Mouse (Mus musculus): ENCODE measurements around the gene Cox4i2.

Cox4i2 gene

DNA sequence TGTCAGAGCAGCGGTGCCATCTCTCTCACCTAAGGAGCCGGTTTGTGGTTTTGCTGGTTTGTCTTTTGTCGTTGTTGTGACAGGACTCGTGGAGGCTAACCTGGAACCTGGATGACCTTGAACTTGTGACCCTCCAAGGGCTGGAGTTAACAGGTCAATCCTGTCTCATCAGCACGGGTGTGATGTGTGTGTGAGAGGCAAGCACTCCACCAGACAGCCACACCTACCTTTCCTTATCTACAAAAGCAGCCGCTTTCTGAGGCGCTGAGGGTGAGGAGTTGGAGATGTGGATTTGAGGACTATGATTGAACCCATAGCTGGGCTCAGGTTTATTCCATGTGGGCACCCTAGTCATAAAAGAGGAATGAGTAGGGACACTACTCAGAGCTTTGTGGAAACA, 15.7 kb downstream of the Cox4i2 start:
- DNase-seq (ENCODE audit: low spot score), result no peak

DNA sequence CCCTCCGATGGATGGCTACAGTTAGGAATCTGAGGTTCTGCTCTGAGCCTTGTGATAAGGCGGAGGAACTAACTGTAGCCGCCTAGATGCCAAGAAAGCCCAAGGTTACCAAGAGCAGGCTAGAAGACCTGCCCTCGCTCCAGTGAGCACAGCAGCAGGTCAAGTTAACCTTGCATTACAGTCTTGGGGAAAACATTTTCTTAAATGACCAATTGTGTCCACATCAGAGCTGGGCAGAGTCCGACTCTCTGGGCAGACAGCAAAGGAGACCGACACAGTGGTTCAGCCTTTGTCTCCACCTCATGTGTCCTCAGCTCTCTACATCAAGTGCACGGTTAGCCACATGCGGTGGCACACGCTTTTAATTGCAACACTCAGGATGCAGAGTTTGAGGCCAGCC, 17.6 kb downstream of the Cox4i2 start:
- DNase-seq (ENCODE audit: low spot score), result no peak

DNA sequence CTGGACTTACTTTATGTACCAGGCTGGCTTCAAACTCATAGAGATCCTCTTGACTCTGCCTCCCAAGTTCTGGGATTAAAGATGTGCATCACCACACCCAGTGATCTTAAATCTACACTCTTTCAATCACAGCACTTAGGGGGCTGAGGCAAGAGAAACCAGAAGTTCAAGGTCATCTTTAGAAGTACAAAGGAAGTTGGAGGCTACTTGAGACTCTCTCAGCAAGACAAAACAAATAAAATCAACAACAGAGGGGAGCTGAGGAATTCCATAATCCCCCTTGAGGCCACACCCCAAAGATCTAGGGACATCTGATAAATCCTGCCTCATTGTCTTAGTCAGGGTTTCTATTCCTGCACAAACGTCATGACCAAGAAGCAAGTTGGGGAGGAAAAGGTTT, 18.3 kb downstream of the Cox4i2 start:
- DNase-seq (ENCODE audit: low spot score), result no peak

DNA sequence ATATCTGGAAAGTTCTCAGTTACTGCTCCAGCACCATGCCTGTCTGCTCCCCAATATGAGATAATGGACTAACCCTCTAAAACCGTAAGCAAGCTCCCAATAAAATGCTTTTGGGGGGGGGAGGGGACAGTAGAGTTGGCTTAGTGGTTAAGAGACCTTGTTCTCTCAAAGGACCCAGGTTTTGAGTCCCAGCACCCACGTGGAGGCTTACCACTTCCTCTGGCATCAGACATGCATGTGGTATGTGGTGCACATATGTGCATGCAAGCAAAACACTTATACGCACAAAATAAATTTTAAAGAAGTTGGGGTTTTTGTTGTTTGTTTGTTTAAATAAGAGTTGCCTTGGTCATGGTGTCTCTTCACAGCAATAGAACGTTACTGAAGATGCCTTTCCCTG, 21.4 kb downstream of the Cox4i2 start:
- DNase-seq (ENCODE audit: low spot score), result no peak

DNA sequence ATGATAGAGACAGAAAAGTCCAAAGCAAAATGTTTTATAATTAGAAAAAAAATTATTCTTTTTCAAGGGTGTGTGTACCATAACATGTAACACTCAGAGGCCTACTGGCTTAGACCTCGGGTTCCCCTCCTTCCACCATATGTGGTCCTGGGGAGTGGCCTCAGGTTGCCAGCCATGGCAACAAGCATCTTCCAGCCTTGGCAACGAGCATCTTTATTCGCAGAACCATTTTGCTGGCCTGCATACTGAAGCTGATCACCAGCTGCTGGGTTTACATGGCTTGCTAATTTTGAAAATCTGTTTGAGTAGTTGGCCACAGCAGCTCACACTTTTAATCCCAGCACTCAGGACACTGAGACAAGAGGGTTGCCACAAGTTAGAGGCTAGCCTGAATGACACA, 22.0 kb downstream of the Cox4i2 start:
- no peak for DNase-seq (ENCODE audit: low spot score)

DNA sequence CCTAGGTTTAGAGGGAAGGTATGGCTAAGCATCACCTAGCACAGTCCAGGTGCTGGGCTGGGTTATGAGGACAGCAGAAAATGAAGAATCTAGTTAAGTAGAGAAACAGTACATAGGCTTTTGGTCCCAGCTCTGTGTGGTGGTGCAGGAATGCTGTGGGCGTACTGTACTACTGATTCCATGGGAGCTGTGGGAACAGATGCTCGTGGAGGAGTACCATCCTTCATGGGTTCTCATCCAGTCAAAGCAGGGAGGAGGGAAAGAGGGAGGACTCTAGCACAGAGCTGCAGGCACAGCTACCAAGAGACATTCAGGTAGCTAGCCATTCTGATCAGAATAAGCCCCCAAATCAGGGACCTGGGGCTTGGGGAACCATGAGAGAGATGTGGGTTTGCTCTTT, 22.5 kb downstream of the Cox4i2 start:
- DNase-seq (ENCODE audit: low spot score), result no peak

DNA sequence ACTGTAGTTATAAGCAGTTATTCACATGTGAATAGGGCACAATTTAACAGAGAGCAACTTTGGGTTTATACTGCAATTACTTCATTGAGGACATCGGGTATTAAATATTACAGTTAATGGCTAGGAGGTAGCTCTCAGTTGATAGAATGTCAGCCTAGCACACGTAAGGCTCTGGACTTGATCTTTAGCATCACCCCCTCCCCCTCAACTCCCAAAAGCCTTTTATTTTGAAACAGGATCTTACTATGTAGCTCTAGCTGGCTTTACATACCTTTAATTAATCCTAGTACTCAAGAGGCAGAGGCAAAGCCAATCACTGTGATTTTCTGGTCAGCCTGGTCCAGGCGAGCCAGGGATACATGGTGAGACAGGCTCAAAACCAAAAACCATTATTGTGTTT, 23.1 kb downstream of the Cox4i2 start:
- DNase-seq (ENCODE audit: low spot score), result no peak

DNA sequence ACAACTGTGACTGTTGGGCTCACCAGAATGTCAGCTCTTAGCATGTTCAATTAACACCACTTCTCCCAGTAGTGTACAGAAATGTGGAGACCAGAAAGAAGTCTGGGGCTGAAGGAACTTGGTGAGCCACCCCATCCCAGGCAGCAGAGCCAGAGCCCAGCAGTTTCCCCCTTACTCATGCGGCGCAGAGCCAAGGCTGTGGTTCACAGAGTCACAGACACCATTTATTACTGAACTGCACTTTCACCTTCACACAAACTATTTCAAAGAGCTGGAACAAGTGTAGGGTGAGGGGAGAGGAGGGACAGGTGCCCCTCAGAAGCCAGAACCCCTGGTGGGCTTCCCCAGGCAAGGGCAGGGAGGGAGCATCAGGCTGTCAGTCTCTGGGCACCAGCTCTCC, 26.5 kb downstream of the Cox4i2 start:
- no peak for DNase-seq (ENCODE audit: low spot score)

DNA sequence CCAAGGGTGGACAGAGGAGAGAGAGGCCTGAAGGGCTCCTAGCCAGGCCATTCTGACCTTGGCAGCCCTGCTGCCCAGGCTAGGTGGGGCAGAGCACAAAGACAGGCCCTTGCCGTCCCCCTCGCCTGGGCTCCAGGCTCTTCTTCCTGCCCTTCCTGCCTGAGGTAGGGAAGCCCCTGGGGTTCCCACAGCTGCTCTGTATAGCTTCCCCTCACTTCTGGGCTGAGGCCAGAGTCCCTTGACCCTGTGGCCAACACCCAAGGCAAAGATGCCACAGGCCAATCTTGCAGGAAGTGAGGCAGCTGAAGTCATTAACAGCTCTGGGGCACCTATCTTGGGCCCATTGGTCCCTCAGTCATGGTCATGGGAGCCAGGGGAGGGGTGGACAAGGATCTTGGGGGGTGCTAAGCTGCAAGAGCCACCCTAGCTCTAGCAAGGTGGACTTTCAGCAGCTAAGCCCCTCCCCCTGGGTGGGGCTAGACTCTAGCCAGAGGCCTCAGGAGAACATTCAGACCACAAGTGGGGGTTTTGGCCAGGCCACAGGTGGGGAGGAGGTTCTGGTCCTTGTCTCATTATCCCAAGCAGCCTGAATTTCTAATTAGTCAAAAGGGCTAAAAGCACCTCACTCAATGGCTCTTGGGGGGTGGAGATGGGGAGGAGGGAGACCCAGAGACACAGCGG, 27.2 kb downstream of the Cox4i2 start:
- no peak for DNase-seq (ENCODE audit: low spot score)

DNA sequence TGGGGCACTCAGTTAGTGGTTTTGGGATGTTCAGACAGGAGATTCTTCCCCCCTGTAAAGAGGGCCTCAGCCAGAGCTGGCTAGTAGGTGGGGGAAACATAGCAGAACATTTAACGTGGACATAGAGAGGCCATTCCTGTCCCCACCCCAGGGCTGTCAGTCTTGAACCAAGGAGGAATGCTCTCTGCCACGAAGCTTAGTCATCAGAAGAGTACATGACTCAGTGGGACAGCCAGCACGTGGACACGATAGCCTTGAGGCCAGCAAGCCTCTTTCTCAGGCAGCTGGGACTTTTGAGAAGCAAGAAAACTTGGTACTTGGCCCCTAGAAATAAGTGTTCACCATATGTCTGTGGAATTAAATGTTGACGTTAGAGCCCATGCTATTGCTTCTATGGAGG, 28.7 kb downstream of the Cox4i2 start:
- no peak for DNase-seq (ENCODE audit: low spot score)

DNA sequence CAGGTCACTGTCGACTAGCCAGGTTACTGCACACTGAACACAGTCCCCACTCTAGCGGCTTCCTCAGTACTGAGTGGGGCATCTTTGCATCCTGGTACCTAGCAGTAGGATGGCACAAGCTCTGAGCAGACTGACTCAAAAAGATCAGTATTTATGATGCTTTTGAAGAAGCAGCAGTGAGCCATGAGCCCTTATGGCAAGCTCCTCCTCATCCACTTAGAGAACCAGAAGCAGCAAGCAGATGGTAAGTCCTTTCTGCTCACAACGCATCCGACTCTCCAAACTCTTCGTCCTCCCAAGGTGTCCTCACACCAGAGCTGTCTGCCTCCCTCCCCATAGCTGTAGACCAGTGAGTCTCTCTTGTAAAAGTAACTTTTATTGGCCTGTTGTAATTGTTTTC, 29.3 kb downstream of the Cox4i2 start:
- DNase-seq (ENCODE audit: low spot score), result no peak

DNA sequence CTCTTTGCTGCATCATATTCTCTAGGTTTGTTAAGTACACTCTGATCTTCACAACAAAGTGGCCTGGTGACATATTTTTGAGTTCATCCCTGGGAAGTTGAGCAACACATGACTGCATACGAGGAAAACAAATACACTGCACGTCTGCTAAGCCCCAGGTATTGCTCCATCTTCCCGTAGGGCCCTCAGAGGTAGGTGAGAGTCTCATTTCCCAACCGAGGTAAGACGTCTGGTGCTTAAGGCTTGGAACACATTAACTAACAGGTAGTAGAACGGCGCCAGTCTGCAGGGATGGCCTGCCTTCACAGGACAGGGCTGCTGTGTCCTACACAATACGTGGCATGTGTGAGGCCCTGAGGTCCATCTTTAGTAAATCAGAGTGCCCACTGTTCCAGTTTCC, 30.7 kb downstream of the Cox4i2 start:
- DNase-seq (ENCODE audit: low spot score), result no peak

DNA sequence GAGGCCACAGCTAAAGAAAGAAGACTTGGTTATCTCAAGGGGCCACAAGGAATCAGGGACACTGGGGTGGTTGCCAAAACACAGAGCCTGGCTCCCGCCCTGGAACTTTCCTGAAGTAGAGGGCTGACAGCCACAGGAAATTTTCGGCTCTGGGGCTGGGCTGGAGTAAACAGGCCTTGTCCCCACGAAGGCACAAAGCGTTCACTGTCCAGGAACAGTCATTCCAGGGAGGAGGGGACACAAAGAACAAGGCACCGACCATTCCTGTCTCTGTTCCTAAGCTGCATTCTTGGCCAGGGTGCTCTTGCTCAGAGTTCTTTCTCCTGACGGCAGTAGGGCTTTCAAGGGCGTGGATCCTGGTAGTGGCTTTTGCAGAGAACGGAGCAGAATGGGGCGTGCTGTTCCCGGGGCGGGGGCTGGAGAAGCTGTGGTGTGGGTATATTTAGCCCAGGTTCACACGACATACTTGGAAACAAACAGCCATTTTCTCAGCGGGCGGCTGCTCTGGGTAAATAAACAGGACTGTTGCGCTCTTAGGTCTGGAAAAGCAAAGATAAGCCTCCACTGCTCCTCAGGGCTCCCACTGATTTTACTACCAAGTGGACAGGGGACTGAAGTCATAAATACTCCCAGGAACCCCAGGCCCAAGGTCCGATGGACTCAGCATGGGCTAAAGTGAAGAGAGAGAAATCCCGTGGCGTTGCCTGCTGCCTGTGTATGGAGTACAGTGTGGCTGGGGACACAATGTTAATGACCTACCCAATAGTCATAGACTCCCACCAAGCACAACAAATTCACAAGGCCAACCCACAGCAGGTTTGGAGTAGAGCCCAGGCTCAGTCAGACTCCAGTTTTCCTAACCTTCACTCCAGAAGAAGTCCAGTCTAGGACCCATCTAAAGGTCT, 31.7 kb downstream of the Cox4i2 start:
- DNase-seq (ENCODE audit: low spot score), result peak; percentile 52

DNA sequence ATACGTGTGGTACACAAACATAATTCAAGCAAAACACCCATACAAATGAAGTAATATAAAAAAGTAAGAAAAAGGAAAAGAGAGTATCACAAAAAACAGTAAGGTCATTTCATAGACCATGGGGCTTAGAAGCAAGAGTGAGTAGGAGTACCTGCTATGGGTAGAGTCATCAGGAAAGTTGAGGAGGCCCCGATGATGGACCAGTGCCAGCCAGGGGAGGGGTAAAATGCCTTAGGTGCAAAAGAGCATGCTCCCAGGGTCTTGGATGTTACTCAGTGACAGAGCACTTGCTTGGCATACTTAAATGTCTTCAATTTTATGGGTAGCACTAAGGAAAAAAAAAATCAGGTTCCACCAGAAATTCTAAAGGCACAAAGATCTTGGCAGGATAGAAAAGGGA, 33.2 kb downstream of the Cox4i2 start:
- DNase-seq (ENCODE audit: low spot score), result no peak

DNA sequence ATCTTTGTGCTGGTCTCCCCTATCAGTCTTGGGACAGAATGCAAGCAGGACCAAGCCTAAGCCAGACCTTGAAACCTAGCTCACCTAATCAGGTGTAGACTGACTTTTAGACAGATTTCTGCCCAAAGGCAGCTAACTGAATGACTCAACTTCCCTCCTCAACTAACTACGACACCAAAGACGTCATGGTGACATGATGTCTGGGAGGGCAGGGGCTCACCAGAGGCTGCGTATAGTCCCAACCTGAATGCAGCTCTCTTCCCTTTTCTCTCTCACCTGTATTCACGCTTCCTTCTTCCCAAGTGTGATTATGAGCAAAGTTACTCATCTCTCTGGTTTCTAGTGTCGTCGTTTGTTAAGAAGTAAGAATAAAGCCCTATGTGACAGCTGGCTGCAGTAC, 33.6 kb downstream of the Cox4i2 start:
- DNase-seq (ENCODE audit: low spot score), result no peak

DNA sequence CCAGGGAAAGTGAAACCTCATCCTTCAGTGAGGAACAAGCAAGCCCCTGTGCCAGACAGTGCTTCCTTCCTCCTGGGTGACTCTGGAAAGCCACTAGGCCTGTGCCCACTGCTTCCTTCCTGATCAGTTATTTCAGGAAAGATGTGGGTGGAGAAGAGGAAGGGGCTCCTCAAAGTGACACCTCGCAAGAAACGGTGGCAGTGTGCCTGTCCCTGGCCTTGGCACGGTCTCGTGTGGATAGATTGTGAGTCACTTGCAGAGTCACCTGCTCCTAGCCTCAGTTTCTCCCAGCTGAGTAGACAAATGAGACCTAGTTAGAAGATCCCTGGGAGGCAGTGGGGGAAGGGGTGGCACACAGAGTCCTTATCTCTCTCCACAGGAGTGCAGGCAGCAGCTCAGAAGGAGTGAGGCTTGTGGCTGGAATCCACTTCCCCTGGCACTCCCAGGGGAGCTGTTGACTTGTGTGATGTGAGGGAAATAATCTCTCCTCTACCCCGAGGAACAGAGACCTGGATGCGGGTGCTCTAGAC, 35.0 kb downstream of the Cox4i2 start:
- DNase-seq (ENCODE audit: low spot score), result no peak

DNA sequence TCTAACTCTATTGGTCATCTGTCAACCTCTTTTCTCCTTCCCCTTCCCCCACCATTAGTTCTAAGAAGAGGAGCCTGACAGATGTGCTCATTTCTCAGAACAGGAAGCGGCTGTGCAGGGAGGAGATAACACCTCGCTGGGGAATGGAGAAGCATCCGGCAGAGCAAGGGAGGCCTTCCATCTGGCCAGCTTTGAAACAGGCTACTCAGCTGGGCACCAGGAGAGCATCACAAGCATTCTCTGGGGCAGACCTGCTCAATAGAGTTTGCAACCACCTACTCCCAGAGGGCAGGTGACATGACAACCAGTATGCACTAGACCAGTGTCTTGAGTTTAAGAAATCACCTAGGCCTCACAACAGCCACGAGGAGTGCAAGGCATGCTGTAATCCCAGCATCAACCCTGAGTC, 35.6 kb downstream of the Cox4i2 start:
- DNase-seq (ENCODE audit: low spot score), result no peak

DNA sequence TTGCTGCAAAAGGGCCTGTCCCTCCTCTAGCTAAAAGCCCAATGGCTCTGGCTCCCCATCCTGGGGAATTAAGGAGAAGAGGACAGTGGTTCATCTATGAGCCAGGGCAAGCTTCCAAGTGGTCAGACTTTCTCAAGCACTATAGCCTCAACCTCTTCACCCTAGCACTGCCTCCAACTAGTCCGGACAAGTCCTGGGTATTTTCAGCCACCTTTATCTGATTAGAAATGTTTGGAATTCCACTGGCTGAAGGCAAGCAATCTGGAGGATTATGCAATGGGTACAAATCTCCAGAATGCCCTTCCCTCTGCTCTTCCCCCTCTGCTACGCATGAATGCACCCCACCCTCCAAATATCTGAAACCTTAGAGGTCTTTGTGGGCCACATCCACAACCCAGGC, 38.5 kb downstream of the Cox4i2 start:
- DNase-seq (ENCODE audit: low spot score), result peak; percentile 38

DNA sequence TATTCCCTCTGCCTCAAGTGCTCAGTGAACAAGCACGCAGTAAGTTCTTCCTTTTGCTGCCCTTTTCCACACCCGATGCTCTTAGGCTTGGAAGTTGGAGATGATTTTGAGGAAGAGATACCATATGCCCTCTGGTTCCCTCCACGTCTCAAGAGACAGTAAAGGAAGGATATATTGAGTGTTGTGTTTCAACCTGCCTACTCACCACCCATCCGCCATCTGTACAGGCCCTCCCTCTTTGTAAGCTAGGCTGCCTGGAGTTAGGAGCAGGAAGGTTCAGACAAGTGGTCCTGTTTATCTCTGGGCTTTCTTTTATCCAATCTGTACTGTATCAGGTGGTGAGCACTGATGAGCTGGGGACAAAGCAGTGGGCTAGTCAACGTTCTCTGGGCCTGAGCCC, 39.4 kb downstream of the Cox4i2 start:
- DNase-seq (ENCODE audit: low spot score), result no peak

DNA sequence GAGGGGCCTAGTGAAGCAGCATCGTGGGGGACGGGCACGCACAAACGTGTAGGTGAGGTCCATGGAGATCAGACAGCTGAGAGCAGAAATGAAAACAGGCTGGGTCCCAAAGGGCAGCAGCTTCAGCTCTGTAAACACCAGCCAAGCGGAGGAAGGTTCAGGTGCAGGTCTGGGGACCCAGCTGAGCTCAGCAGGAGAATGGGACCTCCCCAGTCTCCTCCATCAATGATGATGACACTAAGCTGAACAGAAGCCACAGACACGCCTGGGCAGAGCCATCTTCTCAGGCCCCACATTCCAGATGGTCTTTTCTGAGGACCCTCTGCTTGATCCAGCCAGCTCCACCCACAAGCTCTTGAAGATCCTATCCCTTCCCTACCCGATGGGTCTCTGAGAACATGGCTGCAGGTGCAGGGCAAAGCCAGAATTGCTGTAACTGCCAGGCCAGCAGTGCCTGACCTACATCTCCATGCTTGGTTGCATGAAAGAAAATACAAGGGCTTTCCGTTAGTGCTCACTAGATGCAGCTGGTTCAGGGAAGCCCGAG, 40.4 kb downstream of the Cox4i2 start:
- DNase-seq (ENCODE audit: low spot score), result no peak

DNA sequence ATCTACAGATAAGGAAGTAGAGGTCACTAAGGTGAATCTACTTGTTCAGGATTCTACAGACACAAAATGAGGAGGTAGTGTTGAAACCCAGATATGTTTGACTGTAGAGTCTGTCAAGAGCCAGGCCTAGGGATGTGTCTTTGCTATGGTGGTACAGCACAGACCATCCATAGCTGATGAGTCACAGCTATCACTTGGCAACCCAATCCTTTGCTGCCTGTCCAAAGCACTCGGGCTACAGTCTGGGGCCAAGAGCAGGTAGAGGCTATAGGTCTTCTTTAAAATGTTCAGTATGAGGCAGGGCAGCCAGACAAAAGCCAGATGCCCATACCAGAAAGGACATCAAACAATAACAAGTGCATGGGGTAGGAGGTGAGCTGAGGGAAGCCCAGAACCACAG, 43.6 kb downstream of the Cox4i2 start:
- no peak for DNase-seq (ENCODE audit: low spot score)

DNA sequence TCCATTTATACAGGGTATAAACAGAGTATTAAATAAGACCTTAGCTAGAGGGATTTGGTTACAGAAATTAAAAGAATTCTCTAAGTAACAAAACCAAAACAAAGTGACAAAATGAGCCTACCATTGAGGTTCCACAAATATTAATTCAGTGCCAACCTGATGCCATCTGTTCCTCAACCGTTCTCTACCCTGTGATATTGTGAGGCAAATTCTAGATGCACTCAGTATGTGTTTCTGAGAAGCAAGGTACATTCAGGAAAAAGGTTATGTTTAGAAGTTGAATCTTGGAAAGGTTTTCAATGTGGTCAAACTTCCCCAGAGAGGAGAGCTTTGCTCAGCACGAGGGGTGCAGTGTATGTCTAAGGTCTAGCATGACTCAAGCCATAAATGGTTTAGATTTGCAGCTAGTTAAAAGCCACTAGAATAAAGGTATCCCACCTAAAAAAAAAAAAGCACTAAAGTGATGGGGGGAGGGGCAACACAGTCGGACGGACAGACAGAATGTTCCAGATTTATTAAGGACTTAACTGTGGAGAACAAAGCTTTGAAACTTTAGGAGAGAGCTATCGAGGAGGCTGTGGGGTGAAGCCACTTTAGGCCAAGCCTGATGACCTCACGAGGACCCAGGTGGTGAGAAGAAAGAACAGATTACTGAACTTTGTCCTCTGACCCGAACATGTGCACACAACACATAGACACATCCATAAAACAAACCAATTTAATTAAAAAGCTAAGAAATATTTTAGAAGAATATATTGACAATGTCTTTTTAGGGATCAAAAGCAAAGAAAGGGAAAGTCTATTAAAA, 46.2 kb downstream of the Cox4i2 start:
- no peak for DNase-seq (ENCODE audit: low spot score)
